Mouse (Mus musculus) kidney, postnatal 0 days (tissue): Measurements from ENCODE around the gene Rmnd5a. TPM values are rescaled to one million over a fixed set of nuclear protein-coding genes. Genes with fewer than 3 reads are reported as not detected.
"Not testable (repeated sequence)": the region's sequence is repeated elsewhere in the genome, so short reads cannot be mapped to it uniquely, and the experiment has no call there.

Experiments used
- ATAC-seq: fragments of 200-750 bp; cut with Nextera tagmentation; replicated peaks from 2 replicates; pipeline ENCODE4 v1.8.0; 2017; ENCODE audit warnings: low read depth, moderate number of reproducible peaks, moderate TSS enrichment, moderate library complexity; ENCODE audit not compliant: low FRiP score
- DNase-seq: peaks from one replicate; pipeline ENCODE4 v3.0.0-alpha.2; 2016; ENCODE audit warnings: low spot score
- H3K27ac ChIP-seq: fragments of 300-500 bp; sonication (generic); 2 replicates; pipeline ENCODE4 v1.5.1; 2014; ENCODE audit warnings: mild to moderate bottlenecking
- H3K27me3 ChIP-seq: fragments of 300-500 bp; sonication (generic); 2 replicates; pipeline ENCODE4 v1.6.1; 2014; ENCODE audit warnings: low read length, mixed read lengths; ENCODE audit not compliant: insufficient read depth
- H3K36me3 ChIP-seq: fragments of 300-500 bp; sonication (generic); 2 replicates; pipeline ENCODE4 v1.6.1; 2014; ENCODE audit warnings: low read length, mixed read lengths; ENCODE audit not compliant: insufficient read depth
- H3K4me1 ChIP-seq: fragments of 300-500 bp; sonication (generic); replicated peaks from 2 replicates; pipeline ENCODE4 v1.6.1; 2014; ENCODE audit warnings: antibody characterized with exemption, low read length, mixed read lengths; ENCODE audit not compliant: insufficient read depth
- H3K4me2 ChIP-seq: fragments of 300-500 bp; sonication (generic); 2 replicates; pipeline ENCODE4 v1.6.1; 2014; ENCODE audit warnings: mild to moderate bottlenecking, low read length, moderate library complexity, mixed read lengths
- H3K4me3 ChIP-seq: fragments of 300-500 bp; sonication (generic); replicated peaks from 2 replicates; pipeline ENCODE4 v1.5.1; 2014; ENCODE audit warnings: low read depth, low read length
- H3K9ac ChIP-seq: fragments of 300-500 bp; sonication (generic); 2 replicates; pipeline ENCODE4 v1.6.1; 2014; ENCODE audit warnings: low read depth, low read length
- H3K9me3 ChIP-seq: fragments of 300-500 bp; sonication (generic); replicated peaks from 2 replicates; pipeline ENCODE4 v1.6.1; 2016; ENCODE audit warnings: low read length, inconsistent platforms, mixed read lengths
- CTCF ChIP-seq: IDR thresholded peaks from 2 replicates; pipeline ENCODE4 v1.5.1; 2016; ENCODE audit warnings: antibody characterized with exemption, low read depth, mild to moderate bottlenecking, moderate library complexity
- WGBS: fragments of 180-500 bp; shearing (Covaris S2); extraction: QIAGEN DNeasy Blood & Tissue Kit; methylation state at CpG from one replicate; pipeline ENCODE4 v1.1.7; 2014; 5-methylcytosine and 5-hydroxymethylcytosine counted together
- polyA plus RNA-seq: library from polyadenylated mRNA; unstranded; fragments of >200 nt; fragmentation: Nextera tagmentation; extraction: Ambion mirVana; gene quantifications from 2 replicates; pipeline ENCODE4 v1.2.1, GENCODE M21; 2015

Rmnd5a gene
- polyA plus RNA-seq, 1 experiment from 2014 or later: 15.4 TPM

DNA sequence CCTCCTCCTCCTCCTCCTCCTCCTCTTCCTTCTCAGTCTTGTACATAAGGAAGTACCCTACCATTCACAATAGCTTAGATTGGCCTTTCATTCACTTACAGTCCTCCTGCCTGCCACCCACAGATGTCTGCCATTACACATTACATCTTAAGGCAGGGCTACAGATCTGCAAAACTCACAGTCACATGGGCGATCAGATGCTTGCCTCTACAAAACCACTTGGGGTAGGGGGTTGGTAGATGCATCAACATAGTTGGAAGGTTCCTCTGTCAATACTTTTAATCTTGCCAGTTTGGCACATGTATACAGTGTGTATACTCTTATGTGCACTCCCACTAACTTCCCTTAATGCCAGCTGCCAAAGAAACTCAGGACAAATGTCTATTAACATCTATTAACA lies 39.7 kb upstream of the Rmnd5a start:
- ATAC-seq (no peak), DNase-seq (no peak)
- H3K4me2 ChIP-seq: no peak overlapping the region
- whole genome bisulfite sequencing: 84% methylated on average over 1 of the region's 1 CpGs
- H3K4me1 ChIP-seq: no peaks in the 10 kb centered on the region
- no peak overlapping the region for H3K27ac ChIP-seq
- no peaks in the 10 kb centered on the region for H3K9me3 ChIP-seq
- H3K4me3 ChIP-seq: no peak overlapping the region
- H3K27me3 ChIP-seq: no peaks in the 10 kb centered on the region
- no peak for TF ChIP-seq CTCF
- no peaks in the 10 kb centered on the region for H3K36me3 ChIP-seq
- no peak overlapping the region for H3K9ac ChIP-seq

DNA sequence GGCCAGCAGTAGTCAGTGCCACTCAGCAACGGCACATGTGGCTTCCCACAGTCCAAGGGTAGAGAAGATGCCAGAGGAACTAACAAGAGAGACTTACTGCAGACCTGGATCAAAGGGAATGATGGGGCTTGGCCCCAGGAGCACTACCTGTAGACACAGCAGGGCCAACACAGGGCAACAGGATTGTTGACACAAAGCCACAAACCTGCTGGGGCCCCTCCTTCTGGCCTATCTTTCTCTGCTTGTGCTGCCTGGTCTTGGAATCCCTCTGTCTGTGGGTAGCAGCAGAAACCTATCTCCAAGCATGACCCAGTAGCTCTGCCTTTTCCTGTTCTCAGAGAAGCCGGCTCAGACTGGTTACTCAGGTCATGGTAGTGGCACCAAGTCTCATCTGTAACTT lies 39.2 kb upstream of the Rmnd5a start:
- H3K36me3 ChIP-seq, H3K27me3 ChIP-seq, DNase-seq, H3K9me3 ChIP-seq, H3K4me2 ChIP-seq, H3K9ac ChIP-seq, H3K27ac ChIP-seq, H3K4me3 ChIP-seq, ATAC-seq, H3K4me1 ChIP-seq: not testable (repeated sequence)
- 100% methylated on average over 2 of the region's 2 CpGs for WGBS

DNA sequence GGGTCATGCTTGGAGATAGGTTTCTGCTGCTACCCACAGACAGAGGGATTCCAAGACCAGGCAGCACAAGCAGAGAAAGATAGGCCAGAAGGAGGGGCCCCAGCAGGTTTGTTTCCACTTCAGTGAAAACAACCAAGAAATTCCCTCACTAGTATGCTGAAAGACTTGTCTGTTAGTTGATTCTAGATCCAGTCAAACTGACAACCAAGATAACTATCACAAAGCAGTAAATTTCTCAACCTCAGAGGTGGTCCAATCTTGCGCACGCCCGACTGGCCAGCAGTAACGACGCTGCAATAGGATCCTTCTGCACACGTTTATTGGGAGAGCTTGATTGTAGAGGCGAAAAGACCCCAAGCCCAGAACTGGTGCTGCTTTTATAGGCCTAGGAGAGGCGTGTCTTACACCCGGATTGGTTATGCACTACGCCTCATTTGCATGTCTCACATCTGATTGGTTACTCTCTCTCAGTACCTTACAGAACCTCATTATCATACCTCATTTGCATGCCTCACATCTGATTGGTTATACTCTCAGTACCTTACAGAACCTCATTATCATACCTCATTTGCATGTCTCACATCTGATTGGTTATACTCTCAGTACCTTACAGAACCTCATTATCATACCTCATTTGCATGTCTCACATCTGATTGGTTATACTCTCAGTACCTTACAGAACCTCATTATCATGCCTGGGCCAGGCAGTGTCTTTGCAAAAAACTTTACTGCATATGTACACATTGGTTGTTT lies 38.6 kb upstream of the Rmnd5a start:
- not testable (repeated sequence) for H3K4me1 ChIP-seq, H3K4me3 ChIP-seq, H3K4me2 ChIP-seq, H3K27ac ChIP-seq, H3K9ac ChIP-seq, H3K9me3 ChIP-seq, H3K27me3 ChIP-seq, DNase-seq, ATAC-seq, H3K36me3 ChIP-seq
- 70% methylated on average over 8 of the region's 10 CpGs for WGBS

DNA sequence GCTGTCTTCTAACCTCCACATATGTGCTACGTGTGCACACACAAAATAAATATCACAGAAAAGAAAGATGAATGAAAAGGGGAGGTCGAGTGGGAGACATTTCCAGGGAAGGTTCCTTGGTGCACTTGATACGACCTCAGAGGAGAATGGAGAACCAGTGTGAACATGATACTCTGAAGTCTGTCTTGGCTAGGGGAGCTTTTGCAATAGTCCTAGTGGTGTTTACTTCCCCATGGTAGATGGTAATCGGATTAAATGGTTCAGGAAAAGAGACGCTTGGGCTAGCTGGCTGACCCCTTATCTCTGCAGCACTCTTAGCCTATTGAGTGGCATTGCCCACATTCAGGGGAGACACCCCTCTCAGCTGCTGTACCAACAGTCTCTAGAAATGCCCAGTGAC lies 36.3 kb upstream of the Rmnd5a start:
- H3K27me3 ChIP-seq: no peaks in the 10 kb centered on the region
- H3K27ac ChIP-seq: no peak overlapping the region
- TF ChIP-seq CTCF: no peak
- DNase-seq (no peak), ATAC-seq (no peak)
- no peaks in the 10 kb centered on the region for H3K4me1 ChIP-seq
- no peaks in the 10 kb centered on the region for H3K36me3 ChIP-seq
- WGBS: 60% methylated on average over 5 of the region's 5 CpGs
- no peak overlapping the region for H3K4me2 ChIP-seq
- H3K9me3 ChIP-seq: no peaks in the 10 kb centered on the region
- H3K4me3 ChIP-seq: no peak overlapping the region
- H3K9ac ChIP-seq: no peak overlapping the region

DNA sequence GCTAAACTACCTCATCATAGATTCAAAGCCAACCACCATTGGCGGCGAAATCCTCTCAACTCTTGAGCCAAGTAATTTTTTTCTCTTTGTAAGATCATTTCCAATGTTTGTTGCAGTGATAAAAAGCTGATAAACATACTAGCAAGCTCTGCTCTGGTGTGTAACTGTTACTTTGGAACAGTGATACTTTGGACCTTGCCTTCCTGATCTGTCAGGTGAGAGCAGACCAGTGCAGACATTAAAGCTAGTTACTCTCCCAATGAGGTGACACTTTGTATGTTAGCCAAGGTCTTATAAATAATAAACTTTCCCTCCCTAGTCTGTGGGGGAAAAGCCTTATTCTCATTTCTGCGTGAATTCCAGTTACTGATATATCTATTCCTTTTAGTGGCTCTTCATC lies 35.2 kb upstream of the Rmnd5a start:
- no peak overlapping the region for H3K27ac ChIP-seq
- TF ChIP-seq CTCF: no peak
- H3K9me3 ChIP-seq: no peaks in the 10 kb centered on the region
- ATAC-seq: no peak; the same call in 1 of the 2 replicates
- H3K27me3 ChIP-seq: no peaks in the 10 kb centered on the region
- DNase-seq: no peak
- 87% methylated on average over 3 of the region's 3 CpGs for WGBS
- no peak overlapping the region for H3K9ac ChIP-seq
- no peaks in the 10 kb centered on the region for H3K4me1 ChIP-seq
- no peak overlapping the region for H3K4me2 ChIP-seq
- no peak overlapping the region for H3K4me3 ChIP-seq
- no peaks in the 10 kb centered on the region for H3K36me3 ChIP-seq

DNA sequence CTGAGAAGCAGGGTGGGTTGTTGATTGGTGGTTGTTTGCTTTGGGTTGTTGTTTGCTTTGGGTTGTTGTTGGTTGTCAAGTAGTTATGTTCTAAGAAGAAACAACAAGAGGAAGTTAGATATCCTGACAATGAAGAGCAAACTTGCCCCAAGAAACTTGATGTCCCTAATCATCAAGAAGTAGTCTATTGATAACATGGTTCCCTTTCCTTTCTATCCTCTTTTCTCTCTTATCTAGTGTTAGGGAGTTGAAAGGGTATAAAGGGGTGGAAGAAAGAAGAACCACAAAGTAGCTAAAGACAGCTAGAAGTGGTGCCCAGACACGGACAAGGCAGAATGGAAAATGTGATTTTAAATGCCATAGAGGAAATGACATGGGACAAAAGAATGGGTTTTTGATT lies 32.3 kb upstream of the Rmnd5a start:
- Histone ChIP-seq H3K27ac (no peak overlapping the region), H3K36me3 (no peaks in the 10 kb centered on the region), H3K4me2 (no peak overlapping the region), H3K27me3 (no peaks in the 10 kb centered on the region), H3K9ac (no peak overlapping the region), H3K4me1 (no peaks in the 10 kb centered on the region), H3K9me3 (no peaks in the 10 kb centered on the region), H3K4me3 (no peak overlapping the region)
- ATAC-seq (no peak), DNase-seq (no peak)
- TF ChIP-seq CTCF: no peak
- 89% methylated on average over 1 of the region's 1 CpGs for WGBS

DNA sequence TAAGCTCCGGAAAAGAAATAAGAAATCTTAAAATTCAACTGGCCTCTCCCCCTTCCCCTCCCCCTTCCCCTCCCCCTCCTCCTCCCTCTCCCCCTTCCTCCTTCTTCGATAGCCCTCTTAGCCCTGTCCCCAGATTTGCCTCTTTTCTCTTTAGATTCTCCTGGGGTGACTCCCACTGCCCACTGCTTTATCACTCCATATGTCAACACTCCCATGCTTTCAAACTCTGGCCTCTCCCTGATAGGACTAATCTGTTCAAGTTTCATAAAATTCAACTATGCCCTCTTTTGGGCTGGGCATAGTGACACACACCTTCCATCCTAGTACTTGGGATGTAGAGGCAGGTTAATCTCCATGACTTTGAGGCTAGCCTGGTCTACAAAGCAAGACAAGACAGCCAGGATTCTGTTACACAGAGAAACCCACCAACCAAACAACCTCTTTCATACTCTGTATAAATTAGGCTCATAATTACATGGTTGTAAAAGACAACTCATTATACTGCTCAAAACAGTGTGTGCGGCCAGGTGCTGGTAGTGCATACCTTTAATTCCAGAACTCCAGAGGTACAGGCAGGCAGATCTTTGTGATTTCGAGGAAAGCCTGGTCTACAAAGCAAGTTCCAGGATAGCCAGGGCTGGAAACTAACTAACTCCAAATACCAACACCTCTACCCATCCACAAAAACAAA lies 31.5 kb upstream of the Rmnd5a start:
- H3K27ac ChIP-seq: no peak overlapping the region
- 79% methylated on average over 4 of the region's 4 CpGs for WGBS
- no peaks in the 10 kb centered on the region for H3K27me3 ChIP-seq
- H3K9me3 ChIP-seq: no peaks in the 10 kb centered on the region
- no peak overlapping the region for H3K9ac ChIP-seq
- no peak for TF ChIP-seq CTCF
- H3K4me3 ChIP-seq: no peak overlapping the region
- H3K36me3 ChIP-seq: no peaks in the 10 kb centered on the region
- H3K4me2 ChIP-seq: no peak overlapping the region
- no peak for DNase-seq
- no peaks in the 10 kb centered on the region for H3K4me1 ChIP-seq
- no peak for ATAC-seq
